Mouse (Mus musculus) pancreas, adult 10 weeks (tissue): ENCODE data around the gene Gm48552. TPM values are rescaled to one million over a fixed set of nuclear protein-coding genes. Genes with fewer than 3 reads are reported as not detected.

ENCODE experiments used
- polyA plus RNA-seq: library from polyadenylated mRNA; stranded (reverse); fragments of 350-450 nt; fragmentation: Illumina TruSeq; extraction: RNeasy Lipid Tissue Mini Kit (QIAGEN cat#74804); gene quantifications from one replicate; pipeline ENCODE4 v1.2.3, GENCODE M21; 2015; ENCODE audit warnings: low read depth, low replicate concordance; ENCODE audit not compliant: insufficient read depth

Gene Gm48552
- 3.4 TPM for polyA plus RNA-seq

GRCm38 (mm10) chr10:81388505-81389055 is at the start of gene Gm48552:
TSS of gene Gm48552 (plus strand) at chr10:81389005.

GRCm38 (mm10) chr10:81342686-81343505 is 45.9 kb upstream of the Gm48552 start, which contains the start of gene Gipc3:
TSS of gene Gipc3 (minus strand) at chr10:81343266.

GRCm38 (mm10) chr10:81350351-81351063 is 38.3 kb upstream of the Gm48552 start, which contains the start of gene Hmg20b:
TSS of gene Hmg20b (minus strand) at chr10:81350480.

GRCm38 (mm10) chr10:81356991-81357844 is 31.6 kb upstream of the Gm48552 start, which contains the start of gene Mfsd12:
TSS of gene Mfsd12 (plus strand) at chr10:81357491.

GRCm38 (mm10) chr10:81365672-81366476 is 22.9 kb upstream of the Gm48552 start, which contains the start of gene 4930404N11Rik:
TSS of gene 4930404N11Rik (minus strand) at chr10:81365816.

GRCm38 (mm10) chr10:81377793-81378552 is 10.8 kb upstream of the Gm48552 start, which contains the start of gene Fzr1:
TSS of gene Fzr1 (minus strand) at chr10:81378516.

GRCm38 (mm10) chr10:81383802-81384604 is 4.8 kb upstream of the Gm48552 start, which contains the start of the genes Dohh and Gm48551:
TSS of gene Dohh (plus strand) at chr10:81384428.
TSS of gene Gm48551 (plus strand) at chr10:81384466.

GRCm38 (mm10) chr10:81392781-81393185 is 4.0 kb downstream of the Gm48552 start, which contains the start of gene Smim24:
TSS of gene Smim24 (plus strand) at chr10:81393051.

Other genes with a start within 250 kb of the Gm48552 start
- 7.3 TPM for gene Pias4, start 221.1 kb upstream of the Gm48552 start, polyA plus RNA-seq
- 283 TPM for gene Eef2, start 212.4 kb upstream of the Gm48552 start, polyA plus RNA-seq
- gene Dapk3, start 206.0 kb upstream of the Gm48552 start, polyA plus RNA-seq = 9.3 TPM
- not detected for gene 4930442H23Rik, start 205.2 kb upstream of the Gm48552 start, polyA plus RNA-seq
- not detected for gene Nmrk2, start 187.0 kb upstream of the Gm48552 start, polyA plus RNA-seq
- 0.20 TPM for gene Atcay, start 158.2 kb upstream of the Gm48552 start, polyA plus RNA-seq
- 3.4 TPM for gene Zfr2, start 155.8 kb upstream of the Gm48552 start, polyA plus RNA-seq
- gene Matk, start 136.1 kb upstream of the Gm48552 start, polyA plus RNA-seq = not detected
- gene Mrpl54, start 122.1 kb upstream of the Gm48552 start, polyA plus RNA-seq = 21.2 TPM
- 30.7 TPM for gene Apba3, start 122.0 kb upstream of the Gm48552 start, polyA plus RNA-seq
- gene Tjp3, start 97.4 kb upstream of the Gm48552 start, polyA plus RNA-seq = 3.9 TPM
- gene Pip5k1c, start 96.0 kb upstream of the Gm48552 start, polyA plus RNA-seq = 15.5 TPM
- 7.9 TPM for gene Cactin, start 67.9 kb upstream of the Gm48552 start, polyA plus RNA-seq
- gene Tbxa2r, start 60.3 kb upstream of the Gm48552 start, polyA plus RNA-seq = 3.4 TPM
- gene Gipc3, start 45.7 kb upstream of the Gm48552 start, polyA plus RNA-seq = 1.4 TPM
- 22.8 TPM for gene Hmg20b, start 38.5 kb upstream of the Gm48552 start, polyA plus RNA-seq
- gene Mfsd12, start 31.5 kb upstream of the Gm48552 start, polyA plus RNA-seq = 1.9 TPM
- gene 4930404N11Rik, start 23.2 kb upstream of the Gm48552 start, polyA plus RNA-seq = not detected
- 5.1 TPM for gene Fzr1, start 10.5 kb upstream of the Gm48552 start, polyA plus RNA-seq
- 9.1 TPM for gene Dohh, start 4.6 kb upstream of the Gm48552 start, polyA plus RNA-seq
- gene Gm48551, start 4.5 kb upstream of the Gm48552 start, polyA plus RNA-seq = 2.6 TPM
- gene Smim24, start 4.0 kb downstream of the Gm48552 start, polyA plus RNA-seq = 23.5 TPM
- 11.0 TPM for gene Nfic, start 66.6 kb downstream of the Gm48552 start, polyA plus RNA-seq
- gene Celf5, start 93.7 kb downstream of the Gm48552 start, polyA plus RNA-seq = 0.76 TPM
- gene Ncln, start 107.4 kb downstream of the Gm48552 start, polyA plus RNA-seq = 25.2 TPM
- gene S1pr4, start 111.1 kb downstream of the Gm48552 start, polyA plus RNA-seq = 1.3 TPM
- gene Gna15, start 135.2 kb downstream of the Gm48552 start, polyA plus RNA-seq = not detected
- 17.4 TPM for gene Gna11, start 156.2 kb downstream of the Gm48552 start, polyA plus RNA-seq
- gene Aes, start 170.5 kb downstream of the Gm48552 start, polyA plus RNA-seq = 218 TPM
- gene Tle2, start 185.6 kb downstream of the Gm48552 start, polyA plus RNA-seq = 44.6 TPM
- gene Tle6, start 212.1 kb downstream of the Gm48552 start, polyA plus RNA-seq = 236 TPM
- gene BC025920, start 217.3 kb downstream of the Gm48552 start, polyA plus RNA-seq = 0.87 TPM
- gene Sirt6, start 238.8 kb downstream of the Gm48552 start, polyA plus RNA-seq = 5.6 TPM
- 62.0 TPM for gene Ankrd24, start 239.5 kb downstream of the Gm48552 start, polyA plus RNA-seq